Mouse (Mus musculus): Measurements from ENCODE around the gene Ahnak. TPM values are rescaled to one million over a fixed set of nuclear protein-coding genes. Genes with fewer than 3 reads are reported as not detected.

Gene Ahnak
- total RNA-seq (2021): 100 to 1,000 TPM; 299 to 348 TPM
- polyA plus RNA-seq (2012; rRNA removed): 23.0 and 42.5 TPM in 2 replicates
- long read RNA-seq, full-length matches to known transcripts: 11 of 43 reads
- long read RNA-seq, partial matches to known transcripts: 2 of 43 reads
- long read RNA-seq, other reads (novel, unspliced or antisense): 30 of 43 reads

DNA sequence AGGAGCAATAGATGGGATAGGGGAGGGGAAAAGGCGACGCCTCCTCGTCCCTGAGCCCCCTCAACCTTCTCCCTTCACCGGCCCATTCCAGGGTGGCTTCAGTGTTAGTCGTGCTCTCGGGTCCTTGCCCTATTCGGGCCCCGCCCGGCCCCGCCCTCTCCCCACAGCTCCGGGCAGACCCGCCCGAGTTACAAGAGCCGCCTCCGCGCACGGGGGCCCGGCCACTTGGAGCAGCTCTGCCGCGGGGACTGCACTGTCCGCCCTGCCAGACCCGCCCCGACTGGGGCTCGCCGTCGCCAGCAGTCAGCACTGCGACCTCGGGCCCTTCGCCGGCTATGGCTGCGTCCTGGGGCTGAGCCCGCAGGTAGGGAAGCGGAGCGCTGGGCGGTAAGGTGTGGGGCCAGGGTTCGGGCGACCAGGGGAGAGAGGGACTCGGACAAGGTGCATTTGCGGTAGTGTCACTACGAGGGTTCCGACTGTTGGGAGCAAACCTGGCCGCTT, at the start of gene Ahnak:
Ahnak (plus strand) TSS at position 219 of the 501 bp plus-strand sequence.
- WGBS: under 1% methylated on average over 42 of the region's 42 CpGs

DNA sequence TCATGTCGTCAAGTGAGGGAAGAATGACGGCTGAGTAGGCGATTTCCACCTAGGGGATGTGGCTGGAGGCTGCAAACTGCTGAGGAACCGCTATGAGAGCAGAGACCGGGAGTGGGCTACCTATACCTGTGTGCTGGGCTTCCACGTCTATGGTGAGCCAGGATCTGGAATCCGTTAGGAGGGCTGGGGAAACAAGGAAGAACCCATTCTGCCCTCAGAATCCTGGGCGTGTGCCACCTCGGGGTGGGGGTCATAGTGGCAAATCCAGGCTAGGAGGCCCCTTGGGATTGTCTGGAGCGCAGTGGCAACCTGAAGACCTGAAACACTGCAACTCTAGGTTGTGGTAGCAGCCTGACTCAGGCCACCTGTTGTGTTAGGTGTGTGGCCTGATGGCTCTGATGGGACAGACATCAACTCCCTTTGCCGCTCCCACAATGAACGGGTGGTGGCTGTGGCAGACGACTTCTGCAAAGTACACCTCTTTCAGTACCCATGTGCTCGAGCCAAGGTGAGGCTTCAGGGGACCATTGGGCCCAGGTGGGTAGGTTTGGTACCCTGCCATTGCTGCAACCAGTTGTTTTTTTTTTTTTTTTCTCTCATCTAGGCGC, 48.5 kb upstream of the Ahnak start:
- intact Hi-C loops (cut with DNase I): loop anchor here (1.0 kb wide), 2 partner anchors 11 to 13 kb away; partner anchors contain the start of genes Eml3, Rom1 and Tut1
- Histone ChIP-seq H3K9ac (ENCODE audit: low read depth, low read length) (no peak overlapping the region), H3K4me3 (no peak overlapping the region), H3K36me3 (ENCODE audit: control insufficient read depth, insufficient read depth, low read length) (peaks cover 11% of the 10 kb centered on the region), H3K27ac (no peak overlapping the region), H3K4me1 (ENCODE audit: control insufficient read depth, insufficient read depth, low read length) (peaks cover 6% of the 10 kb centered on the region), H3K79me2 (replicated peaks; ENCODE audit: control insufficient read depth, insufficient read depth, low read length) (0 out of 2 replicates have a peak, but pooled peaks cover 2% of the 10 kb centered on the region), H3K27me3 (ENCODE audit: control insufficient read depth, insufficient read depth, low read length) (no peaks in the 10 kb centered on the region)
- 86% methylated on average over 15 of the region's 15 CpGs for WGBS
- TF ChIP-seq POLR2A (IDR thresholded peaks at IDR 0.05; ENCODE audit: insufficient read depth, low read depth, low read length) (no peak), CTCF (IDR thresholded peaks at IDR 0.05) (no peak), EP300 (IDR thresholded peaks at IDR 0.05; ENCODE audit: insufficient read depth, low read depth, low read length) (no peak)
- no peak for DNase-seq

More for the DNA sequence above, at the start of gene Ahnak:
- Histone ChIP-seq H3K36me3 (ENCODE audit: control insufficient read depth, insufficient read depth, low read length) (peaks cover 3% of the 10 kb centered on the region; the same call in 1 of the 2 replicates), H3K9ac (ENCODE audit: low read depth, low read length) (peak within 1 kb of the TSS; percentile 96), H3K27me3 (ENCODE audit: control insufficient read depth, insufficient read depth, low read length) (no peaks in the 10 kb centered on the region), H3K4me1 (ENCODE audit: control insufficient read depth, insufficient read depth, low read length) (peaks cover 28% of the 10 kb centered on the region), H3K79me2 (replicated peaks; ENCODE audit: control insufficient read depth, insufficient read depth, low read length) (no peaks in the 10 kb centered on the region), H3K27ac (peak within 1 kb of the TSS; percentile 100), H3K4me3 (peak within 1 kb of the TSS; percentile 91)
- DNase-seq: peak; percentile 92 to 93
- TF ChIP-seq POLR2A (IDR thresholded peaks at IDR 0.05; ENCODE audit: insufficient read depth, low read depth, low read length) (peak; percentile 93), EP300 (IDR thresholded peaks at IDR 0.05; ENCODE audit: insufficient read depth, low read depth, low read length) (no peak)
- intact Hi-C loops (cut with DNase I): no loop called here

DNA sequence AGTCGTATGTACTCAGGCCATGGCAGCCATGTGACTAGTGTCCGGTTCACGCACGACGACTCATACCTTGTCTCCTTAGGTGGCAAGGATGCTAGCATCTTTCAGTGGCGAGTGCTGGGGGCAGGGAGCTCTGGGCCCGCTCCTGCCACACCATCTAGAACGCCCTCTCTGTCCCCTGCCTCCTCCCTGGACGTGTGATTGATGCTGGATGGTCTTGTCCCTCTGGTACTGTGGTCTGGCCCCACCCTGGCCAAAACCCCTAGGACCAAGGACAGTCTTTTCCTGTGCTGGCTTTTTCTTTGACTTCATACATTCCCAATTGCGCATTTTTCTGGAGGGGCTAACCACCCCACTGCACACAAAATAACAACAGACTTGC, 48.0 kb upstream of the Ahnak start:
- intact Hi-C loops (cut with DNase I): loop anchor here (1.0 kb wide), 2 partner anchors 12 kb away; partner anchors contain the start of genes Eml3, Rom1 and Tut1
- H3K4me3 ChIP-seq: peak overlapping the region; percentile 97
- TF ChIP-seq EP300 (IDR thresholded peaks at IDR 0.05; ENCODE audit: insufficient read depth, low read depth, low read length) (no peak), POLR2A (IDR thresholded peaks at IDR 0.05; ENCODE audit: insufficient read depth, low read depth, low read length) (no peak)
- H3K36me3 ChIP-seq (ENCODE audit: control insufficient read depth, insufficient read depth, low read length): peaks cover 11% of the 10 kb centered on the region
- H3K79me2 ChIP-seq (replicated peaks; ENCODE audit: control insufficient read depth, insufficient read depth, low read length): 0 out of 2 replicates have a peak, but pooled peaks cover 2% of the 10 kb centered on the region
- WGBS: 49% methylated on average over 10 of the region's 10 CpGs
- peak overlapping the region; percentile 92 for H3K27ac ChIP-seq
- H3K27me3 ChIP-seq (ENCODE audit: control insufficient read depth, insufficient read depth, low read length): no peaks in the 10 kb centered on the region
- H3K4me1 ChIP-seq (ENCODE audit: control insufficient read depth, insufficient read depth, low read length): peaks cover 6% of the 10 kb centered on the region
- no peak for DNase-seq
- peak overlapping the region; percentile 27 for H3K9ac ChIP-seq (ENCODE audit: low read depth, low read length)

DNA sequence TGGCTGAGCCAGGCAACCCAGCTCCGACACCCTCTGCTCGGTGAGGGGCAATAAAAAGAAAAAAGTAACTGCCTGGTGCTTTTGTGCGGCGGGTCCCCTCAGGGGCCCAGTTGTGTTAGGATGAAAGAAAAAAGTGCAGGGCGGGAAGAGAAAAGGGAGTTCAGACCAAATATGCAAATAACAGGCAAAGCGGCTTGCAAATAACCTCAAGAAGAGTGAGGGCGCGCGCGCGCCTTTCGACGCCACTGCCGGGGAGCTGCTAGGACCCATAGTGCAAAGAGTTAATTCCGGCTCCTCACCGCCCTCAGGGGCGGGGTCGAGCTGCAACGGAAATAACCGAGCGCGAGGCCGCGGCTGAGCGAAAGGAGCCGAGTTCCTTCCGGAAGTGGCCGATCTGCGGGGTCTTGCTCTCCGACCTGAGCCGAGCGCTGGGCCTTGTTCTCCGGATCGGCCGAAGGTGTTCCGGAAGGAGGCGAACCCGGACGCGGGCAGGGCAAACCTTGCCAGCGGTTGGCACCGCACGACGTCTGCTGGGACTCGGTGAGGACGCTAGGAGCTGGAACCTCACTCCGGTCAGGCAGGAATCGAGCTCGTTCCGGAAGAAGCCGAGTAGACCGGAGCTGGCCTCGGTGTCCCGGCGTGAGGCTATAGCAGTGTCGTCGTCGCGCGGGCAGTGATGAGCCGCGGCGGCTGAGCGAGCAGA, 47.4 kb upstream of the Ahnak start, which contains the start of gene Mta2:
Mta2 (plus strand) TSS at position 361 of the 703 bp plus-strand sequence.
- H3K4me3 ChIP-seq: peak within 1 kb of the TSS; percentile 97
- intact Hi-C loops (cut with DNase I): loop anchor here (1.0 kb wide), 2 partner anchors 12 kb away; partner anchors contain the start of genes Eml3, Rom1 and Tut1
- peak within 1 kb of the TSS; percentile 92 for H3K27ac ChIP-seq
- H3K9ac ChIP-seq (ENCODE audit: low read depth, low read length): peak within 1 kb of the TSS; percentile 90
- no peaks in the 10 kb centered on the region for H3K27me3 ChIP-seq (ENCODE audit: control insufficient read depth, insufficient read depth, low read length)
- TF ChIP-seq CTCF (IDR thresholded peaks at IDR 0.05) (no peak), POLR2A (IDR thresholded peaks at IDR 0.05; ENCODE audit: insufficient read depth, low read depth, low read length) (peak; percentile 82)
- H3K36me3 ChIP-seq (ENCODE audit: control insufficient read depth, insufficient read depth, low read length): peaks cover 11% of the 10 kb centered on the region
- DNase-seq: peak; percentile 96
- WGBS: under 1% methylated on average over 64 of the region's 64 CpGs
- 0 out of 2 replicates have a peak, but pooled peaks cover 2% of the 10 kb centered on the region for H3K79me2 ChIP-seq (replicated peaks; ENCODE audit: control insufficient read depth, insufficient read depth, low read length)
- peaks cover 6% of the 10 kb centered on the region for H3K4me1 ChIP-seq (ENCODE audit: control insufficient read depth, insufficient read depth, low read length)

DNA sequence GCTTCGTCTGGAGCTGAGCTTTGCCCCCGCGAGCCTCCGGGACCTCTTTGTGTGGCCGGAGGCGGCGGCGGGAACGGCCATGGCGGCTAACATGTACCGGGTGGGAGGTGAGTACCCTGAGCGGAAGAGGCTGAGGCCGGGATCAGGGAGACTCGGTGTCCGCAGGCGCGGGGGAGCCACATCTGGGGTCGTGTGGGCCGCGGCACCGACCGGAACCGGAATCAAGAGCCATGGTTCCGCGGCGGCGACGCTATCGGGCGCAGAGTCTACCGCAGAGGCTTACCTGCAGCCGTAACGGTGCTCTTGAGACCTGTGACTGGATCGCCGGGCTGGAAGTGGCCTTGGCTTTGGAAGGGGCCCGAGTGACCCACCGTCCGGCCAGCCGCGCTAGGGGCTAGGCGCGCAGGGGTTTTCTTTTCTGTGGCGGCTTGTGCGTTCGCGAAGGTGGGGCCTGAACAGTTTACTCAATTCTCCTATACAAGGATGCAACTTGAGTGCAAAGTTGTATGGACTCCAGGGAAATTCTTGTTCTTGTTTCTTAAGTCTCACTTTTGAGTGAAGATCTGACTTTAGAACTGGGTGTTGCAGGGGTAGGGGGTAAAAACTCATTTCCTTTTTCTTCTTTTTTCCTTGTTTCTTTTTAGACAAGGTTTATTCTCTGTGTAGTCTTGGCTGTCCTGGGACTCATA, 46.7 kb upstream of the Ahnak start:
- no peak for DNase-seq
- Histone ChIP-seq H3K27me3 (ENCODE audit: control insufficient read depth, insufficient read depth, low read length) (no peaks in the 10 kb centered on the region), H3K4me3 (peak overlapping the region; percentile 97), H3K27ac (peak overlapping the region; percentile 92), H3K9ac (ENCODE audit: low read depth, low read length) (peak overlapping the region; percentile 90), H3K4me1 (ENCODE audit: control insufficient read depth, insufficient read depth, low read length) (peaks cover 6% of the 10 kb centered on the region), H3K36me3 (ENCODE audit: control insufficient read depth, insufficient read depth, low read length) (peaks cover 11% of the 10 kb centered on the region), H3K79me2 (replicated peaks; ENCODE audit: control insufficient read depth, insufficient read depth, low read length) (0 out of 2 replicates have a peak, but pooled peaks cover 2% of the 10 kb centered on the region)
- TF ChIP-seq CTCF (IDR thresholded peaks at IDR 0.05) (no peak), EP300 (IDR thresholded peaks at IDR 0.05; ENCODE audit: insufficient read depth, low read depth, low read length) (0 out of 2 replicates have a peak, but pooled peaks have one; percentile 11), POLR2A (IDR thresholded peaks at IDR 0.05; ENCODE audit: insufficient read depth, low read depth, low read length) (no peak)
- intact Hi-C loops (cut with DNase I): no loop called here
- WGBS: under 1% methylated on average over 46 of the region's 46 CpGs

All from heart, adult 2 months (tissue).